Mouse (Mus musculus): ENCODE results near the gene Clmp. TPM values are rescaled to one million over a fixed set of nuclear protein-coding genes. Genes with fewer than 3 reads are reported as not detected.
A peak's percentile ranks its signal among the peaks of the same experiment; 100 is the strongest.

The Clmp gene
- total RNA-seq (2021), result 1 to 10 TPM; 3.7 to 5.6 TPM
- long read RNA-seq, experiment 1, full-length matches to known transcripts, result 1 of 2 reads
- long read RNA-seq, experiment 1, partial matches to known transcripts, result 0 of 2 reads
- long read RNA-seq, experiment 1, other reads (novel, unspliced or antisense), result 1 of 2 reads
- long read RNA-seq, experiment 2, partial matches to known transcripts, result 1 of 2 reads
- long read RNA-seq, experiment 2, other reads (novel, unspliced or antisense), result 1 of 2 reads

- DNase-seq (ENCODE audit: low spot score), result peak; percentile 16
Measured at GRCm38 (mm10) chr9:40685801-40686420, at the start of gene Clmp. Gene Clmp, plus strand, starts transcription at chr9:40685962.

- peak; percentile 64 for DNase-seq (ENCODE audit: low spot score)
Measured at GRCm38 (mm10) chr9:40636054-40636453, 49.7 kb upstream of the Clmp start.

DNA sequence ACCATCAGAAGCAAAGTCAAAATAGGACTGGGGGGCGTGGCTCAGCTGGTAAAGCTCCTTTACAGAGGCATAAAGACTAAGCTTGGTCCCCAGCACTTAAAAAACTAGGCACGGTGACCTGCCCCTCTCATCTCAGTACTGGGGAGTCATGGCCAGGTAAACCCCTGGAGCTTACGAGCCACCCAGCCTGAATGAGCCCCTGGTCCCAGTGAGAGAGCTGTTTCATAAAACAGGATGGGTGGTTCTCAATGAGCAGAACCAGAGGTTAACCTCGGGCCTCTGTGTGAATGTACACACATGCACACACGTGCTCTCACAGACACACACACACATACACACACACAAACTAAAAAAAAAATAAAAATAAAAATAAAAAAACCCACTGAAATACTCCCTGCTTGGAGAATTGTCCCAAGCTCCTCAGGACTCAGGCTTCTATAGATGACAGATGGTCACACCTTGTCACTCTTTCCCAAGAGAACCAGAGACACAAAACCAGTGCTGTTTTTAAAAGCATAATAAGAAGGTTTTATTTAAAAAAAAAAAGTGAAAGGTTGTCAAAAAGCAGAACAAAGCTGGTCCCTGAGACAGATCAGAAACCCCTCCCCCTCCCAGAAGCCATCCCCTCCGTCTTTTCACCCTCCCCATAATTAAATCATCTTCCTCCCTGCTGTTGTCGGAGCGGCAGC, 47.9 kb upstream of the Clmp start:
- DNase-seq (ENCODE audit: low spot score), result no peak

- DNase-seq (ENCODE audit: low spot score), result peak; percentile 28
Measured at GRCm38 (mm10) chr9:40638394-40639049, 47.2 kb upstream of the Clmp start.

GRCm38 (mm10) chr9:40639536-40640187, 46.1 kb upstream of the Clmp start:
- DNase-seq (ENCODE audit: low spot score), result peak; percentile 42

DNA sequence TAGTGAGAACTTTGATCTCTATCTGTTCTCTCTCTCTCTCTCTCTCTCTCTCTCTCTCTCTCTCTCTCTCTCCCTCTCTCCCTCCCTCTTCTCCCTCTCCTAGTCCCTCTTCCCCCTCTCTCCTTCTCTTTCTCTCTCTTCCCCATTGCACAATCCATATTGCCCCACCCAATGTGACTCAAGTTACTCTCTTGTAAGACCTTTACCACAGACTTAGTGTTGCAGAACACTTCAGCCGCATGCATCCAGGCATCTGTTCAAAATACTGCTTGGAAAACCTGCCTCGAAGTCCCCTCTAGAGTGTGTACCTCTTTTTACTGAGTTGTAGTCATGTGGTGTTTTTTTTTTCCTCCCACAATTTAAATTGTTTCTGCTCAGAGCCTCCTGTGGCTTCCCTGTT, 44.4 kb upstream of the Clmp start:
- no peak for DNase-seq (ENCODE audit: low spot score)

DNA sequence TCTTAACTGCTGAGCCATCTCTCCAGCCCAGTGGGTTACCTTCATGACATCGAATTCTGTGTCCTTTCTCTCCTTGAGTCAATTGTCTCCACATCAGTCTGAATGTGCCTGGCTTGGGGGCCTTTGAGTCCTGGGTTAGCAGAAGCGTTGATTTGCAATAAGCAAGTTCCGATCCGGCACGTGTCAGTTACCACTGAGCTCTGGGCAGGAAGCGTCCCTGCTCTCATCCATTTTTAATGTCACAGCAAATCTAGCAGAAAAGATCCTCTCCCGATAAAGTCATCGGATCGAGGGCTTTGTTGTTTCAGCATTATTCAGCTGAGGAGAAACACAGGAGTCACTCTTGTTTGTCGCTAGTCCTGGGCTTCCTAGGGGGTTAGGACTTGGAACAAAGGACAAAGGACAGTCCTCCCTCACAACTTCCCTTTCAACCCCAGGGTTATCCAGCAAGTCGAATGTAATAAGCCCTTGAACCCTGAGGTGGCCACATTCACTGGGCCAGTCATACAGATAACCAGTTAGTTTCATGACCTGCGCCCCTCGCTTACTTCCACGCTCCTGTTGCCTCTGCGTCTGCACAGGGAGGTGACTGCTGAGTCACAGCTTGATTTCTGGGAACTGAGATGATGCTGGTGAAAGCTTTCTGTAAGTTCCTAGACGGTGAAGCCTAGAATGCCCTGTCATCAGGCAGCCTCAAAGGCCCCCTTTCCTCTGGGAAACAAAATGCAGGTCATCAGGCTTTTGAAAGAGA, 43.1 kb upstream of the Clmp start:
- no peak for DNase-seq (ENCODE audit: low spot score)

- DNase-seq (ENCODE audit: low spot score), result no peak
Measured at GRCm38 (mm10) chr9:40649444-40649843, 36.3 kb upstream of the Clmp start.

DNA sequence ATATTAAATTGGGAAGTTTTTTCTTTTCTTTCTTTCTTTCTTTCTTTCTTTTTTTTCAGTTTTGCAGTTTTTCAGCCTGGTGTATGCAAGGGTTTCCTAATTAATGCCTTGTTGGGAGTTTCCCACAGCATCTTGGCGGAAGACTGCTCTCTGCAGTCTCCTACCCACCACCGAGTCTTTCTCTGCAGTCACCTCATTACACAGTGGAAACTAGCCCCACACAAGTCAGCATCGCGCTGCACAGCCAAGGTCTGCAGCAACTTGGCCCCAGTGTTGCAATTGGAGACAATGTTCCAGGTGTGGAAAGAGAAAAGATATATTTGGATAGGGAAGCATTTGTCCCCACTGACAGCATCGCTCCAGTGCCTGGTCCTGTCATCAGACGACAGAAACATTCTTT, 35.8 kb upstream of the Clmp start:
- no peak for DNase-seq (ENCODE audit: low spot score)

- DNase-seq (ENCODE audit: low spot score), result no peak
Measured at GRCm38 (mm10) chr9:40651239-40651859, 34.4 kb upstream of the Clmp start.

DNA sequence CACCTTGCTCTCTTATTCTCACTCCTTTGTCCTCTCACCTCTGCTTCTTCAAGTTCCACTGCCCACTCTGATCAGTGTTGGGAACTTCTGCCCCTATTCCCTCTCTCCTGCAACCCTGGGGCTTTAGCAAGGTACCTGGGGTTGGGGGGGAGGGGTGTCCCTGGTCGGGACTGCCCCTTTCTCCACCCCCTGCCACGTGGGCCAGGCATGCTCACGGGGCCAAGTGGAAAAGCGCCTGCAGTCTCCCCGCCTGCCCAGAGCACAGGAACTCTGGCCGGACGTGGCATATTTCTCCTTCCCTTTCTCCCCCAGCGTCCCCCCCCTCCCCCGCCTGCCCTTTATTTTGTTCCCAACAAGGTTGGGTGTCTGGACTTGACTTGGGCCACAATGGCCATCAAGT, 33.0 kb upstream of the Clmp start:
- DNase-seq (ENCODE audit: low spot score), result no peak

- DNase-seq (ENCODE audit: low spot score), result no peak
Measured at GRCm38 (mm10) chr9:40666190-40666803, 19.5 kb upstream of the Clmp start.

- no peak for DNase-seq (ENCODE audit: low spot score)
Measured at GRCm38 (mm10) chr9:40670313-40670712, 15.4 kb upstream of the Clmp start, which contains the start of gene Gm21915. Gene Gm21915, plus strand, starts transcription at chr9:40670613.

- peak; percentile 29 for DNase-seq (ENCODE audit: low spot score)
Measured at GRCm38 (mm10) chr9:40671323-40671930, 14.3 kb upstream of the Clmp start.

GRCm38 (mm10) chr9:40675203-40675958, 10.4 kb upstream of the Clmp start:
- DNase-seq (ENCODE audit: low spot score), result no peak

DNA sequence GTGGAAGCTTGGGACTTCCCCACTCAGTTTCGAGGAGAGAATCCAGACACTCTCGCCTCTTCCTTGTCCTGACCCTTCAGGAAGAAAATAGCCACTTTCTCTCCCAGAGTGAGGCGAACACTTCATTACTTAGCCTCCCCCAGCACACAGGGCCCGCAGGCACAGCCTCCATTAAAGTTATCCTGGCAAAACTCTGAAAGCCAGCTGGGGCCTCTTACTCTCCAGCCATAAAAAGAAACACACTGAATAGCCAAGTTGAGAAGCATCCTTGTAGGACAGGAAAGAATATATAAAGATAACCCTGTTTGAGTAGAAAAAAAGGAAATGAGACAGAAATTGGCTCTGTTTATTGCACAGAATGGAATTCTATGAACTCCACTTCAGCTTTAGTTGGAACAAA, 7.1 kb upstream of the Clmp start:
- DNase-seq (ENCODE audit: low spot score), result no peak

- peak; percentile 54 for DNase-seq (ENCODE audit: low spot score)
Measured at GRCm38 (mm10) chr9:40686421-40686899, 698 bp downstream of the Clmp start.

- no peak for DNase-seq (ENCODE audit: low spot score)
Measured at GRCm38 (mm10) chr9:40687053-40687452, 1.3 kb downstream of the Clmp start.

GRCm38 (mm10) chr9:40687553-40687952, 1.8 kb downstream of the Clmp start:
- DNase-seq (ENCODE audit: low spot score), result no peak

Measured in gastrocnemius, adult 18-20 months (tissue).